Mouse (Mus musculus): ENCODE measurements at regions not wholly inside any gene's neighbourhood (a gene's known extent, or its start where the extent isn't known, plus 50 kb on each side); places are given as distances from the start of the nearest gene placed in this dataset.

DNA sequence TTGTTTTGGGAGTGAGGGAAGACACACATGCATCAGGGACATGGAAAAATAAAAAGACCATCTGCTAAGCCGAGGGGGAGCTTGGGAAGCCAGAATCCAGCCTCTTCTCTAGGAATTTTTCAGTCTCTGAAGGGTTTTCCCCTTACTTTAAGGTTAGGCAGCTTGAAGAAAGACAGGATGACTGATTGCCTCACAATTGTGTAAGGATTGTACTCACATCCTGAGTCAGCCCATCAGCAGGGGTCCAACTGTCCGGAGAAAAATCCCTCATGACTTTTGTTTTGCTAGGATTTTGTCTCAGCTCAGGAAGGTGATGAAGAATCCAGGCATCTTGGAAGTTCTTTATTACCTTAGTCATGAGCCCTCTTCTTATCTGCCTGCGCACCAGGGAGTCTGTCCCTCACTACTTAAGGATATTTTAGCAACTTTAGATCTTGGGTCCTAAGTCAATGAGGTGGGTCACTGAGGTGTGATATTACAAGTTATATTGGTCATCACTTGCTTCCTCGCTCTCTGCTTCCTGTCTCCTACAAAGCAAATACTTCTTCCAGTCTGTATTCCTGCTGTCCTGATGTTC is 65.8 kb upstream of the Bmp2k start:
- ATAC-seq (ENCODE audit: low TSS enrichment), result no peak

DNA sequence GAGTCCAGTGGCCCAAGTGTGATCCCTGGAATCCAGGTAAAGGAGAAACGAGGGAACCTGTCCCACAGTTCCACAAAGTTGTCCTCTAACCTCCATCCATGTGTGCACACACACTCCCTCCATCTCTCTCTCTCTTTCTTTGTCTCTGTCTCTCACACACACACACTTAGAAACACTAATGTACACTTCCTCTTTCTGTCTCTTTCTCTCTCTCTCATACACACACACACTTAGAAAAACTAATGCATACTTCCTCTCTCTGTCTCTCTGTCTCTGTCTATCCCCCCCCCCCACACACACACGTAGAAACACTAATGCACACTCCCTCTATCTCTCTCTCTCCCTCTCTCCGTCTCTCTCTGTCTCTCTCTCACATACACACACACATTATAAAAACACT is 61.2 kb upstream of the Bmp2k start:
- ATAC-seq (ENCODE audit: low TSS enrichment), result no peak

DNA sequence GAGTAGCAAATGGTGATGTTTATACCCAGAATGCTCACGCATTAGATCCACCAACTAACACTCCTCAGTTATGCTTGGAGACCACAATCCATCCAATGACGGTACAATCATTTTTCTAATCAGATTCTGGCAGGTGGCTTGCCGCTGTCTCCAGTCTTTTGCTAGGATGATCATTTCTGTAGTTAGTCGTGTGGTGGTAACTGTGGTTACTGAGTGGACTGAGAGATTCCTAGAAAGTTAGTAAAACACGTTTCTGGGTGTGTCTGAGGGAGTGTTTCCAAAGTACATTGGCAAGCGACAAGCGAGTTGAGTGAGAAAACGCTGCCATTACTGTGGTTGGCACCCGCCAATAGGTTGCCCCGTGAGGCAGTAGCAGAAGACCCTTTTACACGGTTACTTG is 58.8 kb upstream of the Bmp2k start:
- ATAC-seq (ENCODE audit: low TSS enrichment), result no peak

DNA sequence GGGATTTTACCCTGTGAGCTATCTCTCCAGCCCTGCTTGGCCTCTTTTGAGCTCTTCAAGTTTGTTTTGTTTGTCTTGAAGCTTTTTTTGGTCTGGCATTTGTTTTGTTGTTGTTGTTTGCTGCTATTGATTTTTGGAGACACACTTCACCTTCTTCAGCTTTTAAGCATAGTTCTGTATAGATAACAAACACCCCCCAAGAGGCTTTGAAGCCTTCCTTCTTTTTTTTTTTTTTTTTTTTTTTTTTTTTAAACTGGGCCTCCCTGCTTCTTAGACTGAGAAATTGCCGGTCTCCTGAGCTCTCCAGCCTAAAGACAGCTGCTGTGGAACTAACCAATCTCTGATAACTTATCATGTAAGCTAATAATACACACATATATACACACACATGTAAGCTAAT is 58.2 kb upstream of the Bmp2k start:
- ATAC-seq (ENCODE audit: low TSS enrichment), result no peak

DNA sequence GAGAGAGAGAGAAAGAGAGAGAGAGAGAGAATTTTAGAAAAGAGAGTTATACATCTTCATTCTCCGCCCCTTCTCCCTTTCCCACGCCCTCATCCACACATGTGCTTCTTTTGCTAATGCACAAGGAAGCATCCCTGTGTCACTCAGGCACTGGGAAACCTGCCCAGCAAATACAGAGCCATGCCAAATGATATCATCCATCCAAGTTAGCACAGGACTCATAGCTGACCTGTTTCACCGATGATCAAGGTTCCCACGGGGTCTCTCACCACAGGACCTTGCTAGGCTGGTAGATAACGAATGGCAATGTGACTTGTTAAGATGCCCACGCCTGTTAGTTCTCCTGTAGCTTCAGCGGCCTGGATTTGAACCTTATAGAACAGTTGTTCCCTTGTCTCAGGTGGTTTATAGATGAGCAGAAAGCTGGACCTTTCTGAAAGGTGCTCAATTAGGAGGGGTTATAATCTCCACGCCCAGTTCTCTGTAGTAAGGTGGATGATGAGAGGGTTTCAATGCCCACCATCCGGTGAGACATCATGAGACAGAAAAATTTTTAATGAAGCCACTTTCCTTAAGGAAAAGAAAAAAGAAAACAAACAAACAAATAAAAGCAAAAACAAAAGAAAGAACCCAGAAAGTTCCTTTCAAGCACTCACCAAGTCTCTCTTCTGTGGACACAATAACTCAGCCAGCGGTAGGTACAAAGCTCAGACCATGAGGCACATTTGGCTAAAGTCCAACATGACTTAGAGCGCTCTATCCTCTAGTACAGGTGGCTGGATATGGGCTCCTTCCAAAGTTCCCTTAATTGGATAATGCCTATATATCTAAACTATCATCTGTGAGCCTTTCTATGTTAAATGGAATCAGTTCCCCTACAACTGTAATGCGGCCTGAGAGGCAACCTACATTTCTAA is 57.1 kb upstream of the Bmp2k start:
- no peak for ATAC-seq (ENCODE audit: low TSS enrichment)

DNA sequence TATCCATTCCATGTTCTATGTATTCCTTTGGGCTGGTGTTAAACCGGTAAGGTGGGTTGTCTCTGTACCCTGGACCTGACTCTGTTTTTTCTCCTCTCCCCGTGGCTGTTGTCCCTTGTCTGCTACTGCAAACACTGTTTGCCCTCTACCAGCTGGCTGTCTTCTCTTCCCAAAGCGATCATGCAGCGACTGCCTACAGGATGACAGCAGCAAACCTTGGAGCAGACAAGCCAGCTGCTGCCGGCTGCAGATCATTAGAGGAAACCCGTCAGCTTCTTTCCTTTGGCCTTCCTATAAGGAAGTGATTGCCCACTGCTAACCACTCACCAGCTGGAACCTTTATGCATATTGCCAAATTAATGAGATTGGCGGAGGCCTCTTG is 56.4 kb upstream of the Bmp2k start:
- ATAC-seq (ENCODE audit: low TSS enrichment), result 0 out of 2 replicates have a peak, but pooled peaks have one; percentile 31

DNA sequence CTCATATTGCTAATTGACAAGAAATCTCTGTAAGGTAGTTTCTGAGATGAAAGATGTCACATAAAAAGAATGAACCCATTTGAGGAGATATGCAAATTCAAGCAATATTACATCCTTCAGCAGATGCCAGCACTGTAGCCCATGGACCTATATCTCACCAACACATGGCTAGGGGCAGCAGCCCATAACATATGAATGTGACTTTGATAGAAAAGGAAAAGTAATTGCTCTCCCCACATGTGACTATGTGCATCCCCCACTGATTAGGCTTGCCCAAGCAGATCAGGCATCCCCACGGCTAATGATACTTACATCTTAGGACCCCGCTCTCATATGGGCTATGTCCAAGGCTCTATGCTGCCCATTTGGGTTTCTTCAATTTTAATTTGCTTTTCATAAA is 56.0 kb upstream of the Bmp2k start:
- no peak for ATAC-seq (ENCODE audit: low TSS enrichment)

Data from frontal cortex, adult (tissue).